Mouse (Mus musculus): Measurements from ENCODE around the gene Bsdc1.
"Not testable (repeated sequence)": the region's sequence is repeated elsewhere in the genome, so short reads cannot be mapped to it uniquely, and the experiment has no call there.

Gene Bsdc1

DNA sequence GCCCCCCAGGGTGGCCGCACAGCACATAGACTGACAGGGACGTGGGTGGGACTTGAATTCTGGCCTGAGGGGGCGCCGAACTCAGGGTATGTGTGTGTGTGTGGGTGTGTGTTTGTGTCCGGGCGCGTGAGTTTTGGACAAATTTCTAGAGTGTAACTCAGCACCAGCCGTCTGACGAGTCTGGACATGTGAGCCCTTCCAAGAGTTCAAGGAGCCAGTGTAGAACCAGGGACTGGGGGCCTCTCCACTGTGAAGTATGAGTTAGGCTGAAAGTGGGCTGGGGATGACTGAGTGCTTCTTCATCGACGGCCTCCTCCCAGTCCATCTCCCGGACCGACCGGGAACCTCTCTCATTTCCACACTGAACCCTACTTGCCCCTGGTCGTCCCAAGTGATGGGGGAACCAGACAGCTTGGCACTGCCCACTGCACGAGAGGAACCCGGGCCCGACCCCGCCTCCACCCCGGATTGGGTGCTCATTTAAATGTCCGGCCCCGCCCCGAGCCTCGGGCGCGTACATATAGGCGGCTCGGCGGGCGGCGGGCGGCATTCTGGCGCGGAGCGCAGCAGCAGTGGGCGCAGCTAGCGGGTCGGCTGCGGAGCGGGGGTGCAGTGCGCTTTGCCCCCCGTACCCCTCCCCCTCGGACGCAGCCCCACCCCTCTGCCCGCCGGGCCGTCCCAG is 51.8 kb downstream of the Bsdc1 start, which contains the start of gene Marcksl1:
Gene Marcksl1 (plus strand): TSS at position 496 of the 682 bp plus-strand sequence.
- DNase-seq (ENCODE audit: low read depth, low spot score), result peak; percentile 85

DNA sequence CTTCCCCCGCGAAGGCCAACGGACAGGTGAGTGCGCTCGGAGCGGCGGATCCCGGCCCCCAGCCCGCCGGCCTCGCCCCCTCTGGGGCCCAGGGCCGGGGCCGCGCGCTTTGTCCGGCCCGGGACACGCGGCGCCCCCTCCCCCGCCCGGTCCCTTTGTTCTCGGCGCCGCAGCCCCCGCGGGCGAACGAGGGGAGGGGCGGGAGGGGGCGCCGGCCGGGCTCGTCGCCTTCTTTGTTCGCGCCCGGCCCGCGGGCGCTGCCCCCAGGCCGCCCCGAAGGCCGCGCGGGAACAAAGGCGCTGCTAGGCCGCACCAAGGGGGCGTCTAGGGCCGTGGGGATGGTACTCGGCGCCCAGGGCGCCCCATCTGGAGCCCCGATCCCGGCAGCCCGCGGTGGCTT is 52.5 kb downstream of the Bsdc1 start:
- DNase-seq (ENCODE audit: low read depth, low spot score), result no peak

DNA sequence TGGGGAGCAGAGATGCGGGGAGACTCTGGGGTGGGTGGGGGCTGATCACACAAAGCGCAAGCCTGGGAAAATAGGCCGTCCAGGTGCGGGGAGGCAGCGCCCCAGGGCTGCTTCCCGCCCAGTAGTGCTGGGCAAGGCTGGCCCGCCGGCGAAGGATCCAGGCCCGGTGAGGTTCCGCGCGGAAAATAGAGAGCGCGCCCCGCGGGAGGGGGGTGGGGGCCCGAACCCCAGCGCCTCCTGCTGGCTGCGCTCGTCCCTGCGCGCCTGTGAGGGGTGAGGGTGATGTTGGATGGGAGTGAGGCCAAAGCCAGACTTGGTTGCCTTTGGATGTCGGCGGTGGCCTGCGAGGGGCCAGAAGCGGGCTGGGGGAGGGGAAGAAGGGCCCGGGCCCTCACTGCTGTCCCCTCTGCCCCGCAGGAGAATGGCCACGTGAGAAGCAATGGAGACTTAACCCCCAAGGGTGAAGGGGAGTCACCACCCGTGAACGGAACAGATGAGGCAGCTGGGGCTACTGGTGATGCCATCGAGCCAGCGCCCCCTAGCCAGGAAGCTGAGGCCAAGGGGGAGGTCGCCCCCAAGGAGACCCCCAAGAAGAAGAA is 53.0 kb downstream of the Bsdc1 start:
- DNase-seq (ENCODE audit: low read depth, low spot score), result peak; percentile 77

DNA sequence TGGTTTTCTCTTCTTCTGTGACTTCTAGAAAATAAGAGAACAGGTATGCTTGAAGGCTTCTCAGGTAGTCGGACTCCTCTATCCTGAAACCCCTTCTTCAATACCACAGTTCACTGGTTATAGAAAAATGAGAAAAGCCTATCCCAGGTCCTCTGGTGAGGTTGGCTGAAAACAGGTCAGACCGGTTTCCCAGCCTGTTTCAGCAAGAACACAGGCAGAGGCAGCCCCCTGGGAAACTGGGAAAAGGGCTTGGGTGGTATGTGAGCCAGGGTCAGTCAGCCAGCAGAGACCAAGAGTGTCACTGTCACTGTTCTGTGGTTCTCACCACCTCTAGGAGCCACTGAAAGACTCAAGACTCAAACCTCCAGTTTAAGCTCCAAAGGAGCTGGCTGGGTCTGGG is 55.5 kb downstream of the Bsdc1 start:
- no peak for DNase-seq (ENCODE audit: low read depth, low spot score)

DNA sequence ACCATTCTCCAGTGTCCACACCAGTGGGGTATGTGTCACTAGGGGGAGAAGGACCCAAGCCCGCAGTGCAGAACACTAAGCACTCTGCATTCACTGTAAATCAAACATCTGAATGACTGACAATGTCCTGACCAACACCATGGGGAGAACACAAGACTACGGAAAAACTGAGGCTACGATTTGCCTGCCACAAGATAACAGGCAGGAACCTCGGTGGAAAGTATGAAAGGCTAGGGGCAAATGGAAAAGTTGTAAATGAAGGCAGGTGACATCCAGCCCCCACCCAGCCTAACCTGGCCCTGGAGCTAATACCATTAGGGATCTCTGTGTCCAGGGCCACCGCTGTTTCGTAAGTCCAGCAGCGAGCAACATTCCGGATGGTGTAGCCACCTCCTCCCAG is 57.1 kb downstream of the Bsdc1 start:
- no peak for DNase-seq (ENCODE audit: low read depth, low spot score)

DNA sequence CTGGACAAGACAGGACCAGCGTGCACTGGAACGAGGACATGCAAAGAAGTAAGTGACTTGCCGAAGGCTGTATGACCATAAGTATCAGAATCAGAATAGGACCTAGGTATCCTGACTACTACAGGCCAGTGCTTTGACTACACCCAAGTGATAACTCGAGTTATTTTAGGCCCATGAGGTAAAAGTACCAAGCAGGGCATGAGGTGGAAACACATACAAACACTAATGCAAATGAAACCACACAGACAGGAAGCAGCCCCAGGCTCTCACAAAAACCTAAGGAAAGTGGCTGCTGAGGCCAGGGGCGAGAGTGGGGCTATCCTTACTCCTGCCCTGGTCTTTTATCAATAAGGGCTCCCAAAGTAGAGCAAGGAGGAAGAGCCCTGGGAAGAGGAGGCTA is 64.0 kb downstream of the Bsdc1 start:
- DNase-seq (ENCODE audit: low read depth, low spot score), result peak; percentile 35

DNA sequence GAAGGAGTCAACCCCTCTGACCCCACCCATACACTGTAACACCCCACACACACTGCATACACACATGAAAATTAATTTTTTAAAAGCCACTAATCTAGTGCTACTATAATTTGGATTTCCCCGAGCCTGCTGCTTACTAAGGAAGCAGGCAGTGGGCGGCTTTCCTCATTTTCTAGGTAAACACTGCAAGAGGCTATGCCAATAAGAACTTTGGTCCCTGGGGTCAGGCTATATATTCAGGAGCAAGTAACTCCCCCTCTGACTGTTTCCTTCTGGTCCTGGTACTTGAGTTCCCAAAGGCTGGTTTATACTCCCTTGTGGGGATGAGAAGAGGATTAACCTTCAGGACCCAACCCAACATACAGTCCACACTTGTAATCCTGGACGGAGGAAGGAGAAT is 64.5 kb downstream of the Bsdc1 start:
- no peak for DNase-seq (ENCODE audit: low read depth, low spot score)

DNA sequence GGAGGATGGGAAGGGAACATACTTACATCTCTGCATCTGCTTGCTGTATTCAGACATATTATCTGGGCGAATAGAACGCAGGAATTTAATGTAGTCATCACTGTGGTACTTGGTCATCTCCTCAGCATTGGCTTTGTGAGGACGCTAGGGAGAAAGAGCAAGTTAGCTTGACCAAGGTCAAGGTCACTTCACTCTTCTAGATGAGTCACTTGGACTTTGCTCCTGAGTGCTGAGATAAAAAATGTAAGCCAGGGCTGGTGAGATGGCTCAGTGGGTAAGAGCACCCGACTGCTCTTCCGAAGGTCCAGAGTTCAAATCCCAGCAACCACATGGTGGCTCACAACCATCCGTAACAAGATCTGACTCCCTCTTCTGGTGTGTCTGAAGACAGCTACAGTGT is 67.5 kb downstream of the Bsdc1 start:
- not testable (repeated sequence) for DNase-seq (ENCODE audit: low read depth, low spot score)

All from CD4-positive helper T cell, adult 2 months (primary cell).